Mouse (Mus musculus): ENCODE results near the gene Snrnp27. TPM values are rescaled to one million over a fixed set of nuclear protein-coding genes. Genes with fewer than 3 reads are reported as not detected.
A peak's percentile ranks its signal among the peaks of the same experiment; 100 is the strongest.

The Snrnp27 gene
- polyA plus RNA-seq, 1 experiment: not detected

GRCm38 (mm10) chr6:86696213-86696612 lies 11.9 kb upstream of the Snrnp27 start:
- no peak overlapping the region for H3K4me3 ChIP-seq (ENCODE audit: insufficient read depth, low read depth, low read length)
- 88% methylated on average over 10 of the region's 10 CpGs for WGBS
- H3K27ac ChIP-seq (ENCODE audit: insufficient read depth, low read depth, low read length): no peak overlapping the region
- no peaks in the 10 kb centered on the region for H3K4me1 ChIP-seq (ENCODE audit: control insufficient read depth, insufficient read depth, low read length)
- no peak for TF ChIP-seq CTCF (IDR thresholded peaks at IDR 0.05; ENCODE audit: insufficient read depth, low read depth, low read length)
- no peak for TF ChIP-seq POLR2A (IDR thresholded peaks at IDR 0.05; ENCODE audit: insufficient read depth, low read depth, low read length)

- H3K4me1 ChIP-seq (ENCODE audit: control insufficient read depth, insufficient read depth, low read length): no peaks in the 10 kb centered on the region
- H3K27ac ChIP-seq (ENCODE audit: insufficient read depth, low read depth, low read length): no peak overlapping the region
- TF ChIP-seq POLR2A (IDR thresholded peaks at IDR 0.05; ENCODE audit: insufficient read depth, low read depth, low read length): no peak
- no peak for TF ChIP-seq CTCF (IDR thresholded peaks at IDR 0.05; ENCODE audit: insufficient read depth, low read depth, low read length)
- no peak overlapping the region for H3K4me3 ChIP-seq (ENCODE audit: insufficient read depth, low read depth, low read length)
These were observed 10.1 kb upstream of the Snrnp27 start for GRCm38 (mm10) chr6:86694465-86694864.

- Histone ChIP-seq H3K4me1 (ENCODE audit: control insufficient read depth, insufficient read depth, low read length) (no peaks in the 10 kb centered on the region), H3K4me3 (ENCODE audit: insufficient read depth, low read depth, low read length) (no peak overlapping the region), H3K27ac (ENCODE audit: insufficient read depth, low read depth, low read length) (no peak overlapping the region)
- 98% methylated on average over 3 of the region's 3 CpGs for WGBS
- no peak for TF ChIP-seq POLR2A (IDR thresholded peaks at IDR 0.05; ENCODE audit: insufficient read depth, low read depth, low read length)
- TF ChIP-seq CTCF (IDR thresholded peaks at IDR 0.05; ENCODE audit: insufficient read depth, low read depth, low read length): no peak
These were observed 5.3 kb upstream of the Snrnp27 start for GRCm38 (mm10) chr6:86689671-86690070.

- 74% methylated on average over 1 of the region's 1 CpGs for WGBS
- Histone ChIP-seq H3K4me3 (ENCODE audit: insufficient read depth, low read depth, low read length) (no peak overlapping the region), H3K27ac (ENCODE audit: insufficient read depth, low read depth, low read length) (no peak overlapping the region), H3K4me1 (ENCODE audit: control insufficient read depth, insufficient read depth, low read length) (0 out of 2 replicates have a peak, but pooled peaks cover 3% of the 10 kb centered on the region)
- TF ChIP-seq CTCF (IDR thresholded peaks at IDR 0.05; ENCODE audit: insufficient read depth, low read depth, low read length) (no peak), POLR2A (IDR thresholded peaks at IDR 0.05; ENCODE audit: insufficient read depth, low read depth, low read length) (no peak)
These were observed 2.6 kb upstream of the Snrnp27 start for GRCm38 (mm10) chr6:86686971-86687370.

- peak overlapping the region; percentile 64 for H3K27ac ChIP-seq (ENCODE audit: insufficient read depth, low read depth, low read length)
- 26% methylated on average over 12 of the region's 12 CpGs for WGBS
These were observed 311 bp upstream of the Snrnp27 start for GRCm38 (mm10) chr6:86684655-86685011.

GRCm38 (mm10) chr6:86681289-86681688 lies 3.0 kb downstream of the Snrnp27 start:
- Histone ChIP-seq H3K27ac (ENCODE audit: insufficient read depth, low read depth, low read length) (no peak overlapping the region), H3K4me1 (ENCODE audit: control insufficient read depth, insufficient read depth, low read length) (0 out of 2 replicates have a peak, but pooled peaks cover 3% of the 10 kb centered on the region), H3K4me3 (ENCODE audit: insufficient read depth, low read depth, low read length) (no peak overlapping the region)
- TF ChIP-seq CTCF (IDR thresholded peaks at IDR 0.05; ENCODE audit: insufficient read depth, low read depth, low read length): no peak
- no peak for TF ChIP-seq POLR2A (IDR thresholded peaks at IDR 0.05; ENCODE audit: insufficient read depth, low read depth, low read length)
- 87% methylated on average over 3 of the region's 3 CpGs for WGBS

More at GRCm38 (mm10) chr6:86684655-86685011, 311 bp upstream of the Snrnp27 start:
- Histone ChIP-seq H3K4me3 (ENCODE audit: insufficient read depth, low read depth, low read length) (peak overlapping the region; percentile 78), H3K4me1 (ENCODE audit: control insufficient read depth, insufficient read depth, low read length) (0 out of 2 replicates have a peak, but pooled peaks cover 3% of the 10 kb centered on the region)
- TF ChIP-seq POLR2A (IDR thresholded peaks at IDR 0.05; ENCODE audit: insufficient read depth, low read depth, low read length) (no peak; the same call in 1 of the 2 replicates), CTCF (IDR thresholded peaks at IDR 0.05; ENCODE audit: insufficient read depth, low read depth, low read length) (no peak)

- TF ChIP-seq CTCF (IDR thresholded peaks at IDR 0.05; ENCODE audit: insufficient read depth, low read depth, low read length) (no peak), POLR2A (IDR thresholded peaks at IDR 0.05; ENCODE audit: insufficient read depth, low read depth, low read length) (no peak)
- H3K4me1 ChIP-seq (ENCODE audit: control insufficient read depth, insufficient read depth, low read length): 0 out of 2 replicates have a peak, but pooled peaks cover 3% of the 10 kb centered on the region
- WGBS: 82% methylated on average over 6 of the region's 6 CpGs
- no peak overlapping the region for H3K4me3 ChIP-seq (ENCODE audit: insufficient read depth, low read depth, low read length)
- no peak overlapping the region for H3K27ac ChIP-seq (ENCODE audit: insufficient read depth, low read depth, low read length)
These were observed 6.0 kb downstream of the Snrnp27 start for GRCm38 (mm10) chr6:86678341-86678740.

GRCm38 (mm10) chr6:86670873-86671272 lies 13.4 kb downstream of the Snrnp27 start:
- 12% methylated on average over 2 of the region's 2 CpGs for WGBS
- no peak overlapping the region for H3K4me3 ChIP-seq (ENCODE audit: insufficient read depth, low read depth, low read length)
- TF ChIP-seq CTCF (IDR thresholded peaks at IDR 0.05; ENCODE audit: insufficient read depth, low read depth, low read length): no peak
- no peak for TF ChIP-seq POLR2A (IDR thresholded peaks at IDR 0.05; ENCODE audit: insufficient read depth, low read depth, low read length)
- peaks cover 4% of the 10 kb centered on the region for H3K4me1 ChIP-seq (ENCODE audit: control insufficient read depth, insufficient read depth, low read length)
- H3K27ac ChIP-seq (ENCODE audit: insufficient read depth, low read depth, low read length): no peak overlapping the region

GRCm38 (mm10) chr6:86669240-86669727 lies 15.0 kb downstream of the Snrnp27 start:
- TF ChIP-seq CTCF (IDR thresholded peaks at IDR 0.05; ENCODE audit: insufficient read depth, low read depth, low read length) (no peak), POLR2A (IDR thresholded peaks at IDR 0.05; ENCODE audit: insufficient read depth, low read depth, low read length) (no peak)
- 2% methylated on average over 37 of the region's 37 CpGs for whole genome bisulfite sequencing
- Histone ChIP-seq H3K4me1 (ENCODE audit: control insufficient read depth, insufficient read depth, low read length) (peaks cover 7% of the 10 kb centered on the region), H3K4me3 (ENCODE audit: insufficient read depth, low read depth, low read length) (peak overlapping the region; percentile 59), H3K27ac (ENCODE audit: insufficient read depth, low read depth, low read length) (peak overlapping the region; percentile 68)
